In genomic region chr5:90506507-90506906, GRCm38 (mm10) we compare ENCODE assay signal across 21 mouse cellular contexts. TPM values are rescaled to one million over a fixed set of nuclear protein-coding genes. Genes with fewer than 3 reads are reported as not detected.
"Had no signal": no experiment of that assay in that cellular context is flagged by ENCODE, and none has a peak within 500 bp of the region (broad histone marks: within the 10 kb centered on the region; RNA-seq: fewer than 3 reads in every experiment).

No protein-coding gene starts in this region.

- ATAC-seq: inflammation-experienced regulatory T-cells, adult 6 months; intestine, postnatal 0 days; liver, postnatal 0 days had no signal

- H3K4me3 ChIP-seq: left cerebral cortex, adult 2 months; limb, embryonic 12.5 days; liver, embryonic 13.5 days; midbrain, embryonic 13.5 days; neural tube, embryonic 12.5 days; stomach, embryonic 15.5 days had no signal

- DNase-seq: kidney, postnatal 10 days; liver; liver, embryonic 13.5 days; liver, postnatal 0 days; right cerebral cortex, postnatal 14 days; thymus, postnatal 36 days had no signal

- H3K4me2 ChIP-seq: limb, embryonic 12.5 days; liver, embryonic 13.5 days; midbrain, embryonic 13.5 days; neural tube, embryonic 12.5 days; stomach, embryonic 15.5 days had no signal

- H3K9me3 ChIP-seq: limb, embryonic 12.5 days; liver, embryonic 13.5 days; midbrain, embryonic 13.5 days; neural tube, embryonic 12.5 days; stomach, embryonic 15.5 days had no signal

- H3K36me3 ChIP-seq: limb, embryonic 12.5 days; liver, embryonic 13.5 days; midbrain, embryonic 13.5 days; neural tube, embryonic 12.5 days; stomach, embryonic 15.5 days had no signal

- H3K27ac ChIP-seq: left cerebral cortex, adult 2 months; limb, embryonic 12.5 days; liver, embryonic 13.5 days; neural tube, embryonic 12.5 days; stomach, embryonic 15.5 days had no signal

- H3K4me1 ChIP-seq: limb, embryonic 12.5 days; liver, embryonic 13.5 days; neural tube, embryonic 12.5 days; stomach, embryonic 15.5 days had no signal

- H3K27me3 ChIP-seq: limb, embryonic 12.5 days; liver, embryonic 13.5 days; midbrain, embryonic 13.5 days; neural tube, embryonic 12.5 days; stomach, embryonic 15.5 days had no signal

- H3K9ac ChIP-seq: limb, embryonic 12.5 days; liver, embryonic 13.5 days; liver, postnatal 0 days; midbrain, embryonic 13.5 days; neural tube, embryonic 12.5 days; stomach, embryonic 15.5 days had no signal

RNA-seq across cellular contexts. Expression of gene Afm, which starts 12.2 kb away (rescaled TPM):
- total RNA-seq: layer of hippocampus, postnatal 25 days; left cerebral cortex, adult 2 months; left cerebral cortex, postnatal 14 days; megakaryocyte progenitor cell, adult 5-6 weeks; monocyte, adult 5-6 weeks; neutrophil, adult 5-6 weeks had no signal
- polyA plus RNA-seq: inflammation-experienced regulatory T-cells, adult 6 months; limb, embryonic 12.5 days; lung, embryonic 16.5 days; midbrain, embryonic 13.5 days; neural tube, embryonic 12.5 days; thymus, postnatal 0 days had no signal

RNA-seq across cellular contexts. Expression of gene Afp, which starts 16.0 kb away (rescaled TPM):
- total RNA-seq: layer of hippocampus, postnatal 25 days; left cerebral cortex, postnatal 14 days; monocyte, adult 5-6 weeks had no signal

RNA-seq across cellular contexts. Expression of gene Alb, which starts 45.8 kb away (rescaled TPM):
- total RNA-seq: layer of hippocampus, postnatal 25 days; left cerebral cortex, adult 2 months; megakaryocyte progenitor cell, adult 5-6 weeks; monocyte, adult 5-6 weeks; neutrophil, adult 5-6 weeks had no signal
- polyA plus RNA-seq: inflammation-experienced regulatory T-cells, adult 6 months had no signal

RNA-seq across cellular contexts. Expression of gene 5830473C10Rik, which starts 54.4 kb away (rescaled TPM):
- total RNA-seq: layer of hippocampus, postnatal 25 days; megakaryocyte progenitor cell, adult 5-6 weeks; monocyte, adult 5-6 weeks; neutrophil, adult 5-6 weeks had no signal
- polyA plus RNA-seq: limb, embryonic 12.5 days; midbrain, embryonic 13.5 days; neural tube, embryonic 12.5 days; spleen, adult 2 months; thymus, postnatal 0 days had no signal
